Mouse (Mus musculus) C2C12 (cell line): Measurements from ENCODE around the gene Olfr411.

Source experiments
- CTCF ChIP-seq: IDR thresholded peaks from one replicate; pipeline ENCODE4 v1.5.1; 2011; ENCODE audit not compliant: control insufficient read depth, insufficient read depth, insufficient read length
- MAX ChIP-seq: IDR thresholded peaks from one replicate; pipeline ENCODE4 v1.6.1; 2011; ENCODE audit warnings: mild to moderate bottlenecking, control low read depth
- USF1 ChIP-seq: IDR thresholded peaks from one replicate; pipeline ENCODE4 v1.6.1; 2011; ENCODE audit warnings: low read depth, mild to moderate bottlenecking, control low read depth, moderate library complexity

GRCm38 (mm10) chr11:74337931-74338330 lies 14.5 kb downstream of the Olfr411 start, which contains the start of gene Olfr410:
- TF ChIP-seq CTCF (no peak), USF1 (no peak), MAX (no peak)
